Mouse (Mus musculus) lung, adult 2 months (tissue): ENCODE results near the gene 1700016D06Rik.

ENCODE experiments used
- CTCF ChIP-seq: fragments of 200-500 bp; IDR thresholded peaks from 2 replicates; pipeline ENCODE4 v1.5.1; 2011; ENCODE audit warnings: mild to moderate bottlenecking, low read length, control low read depth; ENCODE audit not compliant: insufficient read depth
- POLR2A ChIP-seq: fragments of 200-500 bp; IDR thresholded peaks from 2 replicates; pipeline ENCODE4 v1.6.1; 2011; ENCODE audit warnings: low read depth, mild to moderate bottlenecking, control low read depth, low read length, borderline replicate concordance; ENCODE audit errors: extremely low read depth

- TF ChIP-seq CTCF, result no peak
- no peak for TF ChIP-seq POLR2A
Measured at GRCm38 (mm10) chr8:11627717-11628116, 73.1 kb downstream of the 1700016D06Rik start.
